Mouse (Mus musculus) embryonic fibroblast, embryonic 13.5 days (primary cell): ENCODE data around the gene Tmem86a.

Source experiments
- CTCF ChIP-seq: IDR thresholded peaks from 2 replicates; pipeline ENCODE4 v1.5.1; 2011; ENCODE audit warnings: mild to moderate bottlenecking, control low read depth, low read length, moderate library complexity, borderline replicate concordance; ENCODE audit not compliant: insufficient read depth
- POLR2A ChIP-seq: IDR thresholded peaks from 2 replicates; pipeline ENCODE4 v1.6.1; 2011; ENCODE audit warnings: low read depth, mild to moderate bottlenecking, control low read depth, low read length, moderate library complexity

GRCm38 (mm10) chr7:47008168-47008993 is 42.0 kb upstream of the Tmem86a start, which contains the start of gene Spty2d1:
- no peak for TF ChIP-seq CTCF
- TF ChIP-seq POLR2A = peak; percentile 96
